Mouse (Mus musculus): ENCODE results near the gene Aif1.

- TF ChIP-seq CTCF (IDR thresholded peaks at IDR 0.05; ENCODE audit: low read depth, low read length), result no peak
- no peak for TF ChIP-seq POLR2A (IDR thresholded peaks at IDR 0.05; ENCODE audit: extremely low read depth, insufficient read depth, low read length)
Measured at GRCm38 (mm10) chr17:35162121-35162520, 13.7 kb downstream of the Aif1 start.

All from liver, adult 2 months (tissue).